Mouse (Mus musculus) c-Kit-positive CD71-positive TER-119-negative erythroid progenitor cells, embryonic 14.5 days (primary cell): ENCODE measurements around the gene Aff3.

Experiments used
- DNase-seq: peaks from one replicate; pipeline ENCODE4 v3.0.0-alpha.2; 2013; ENCODE audit warnings: low read depth

Gene Aff3

GRCm38 (mm10) chr1:38657606-38658005, 7.1 kb downstream of the Aff3 start:
- no peak for DNase-seq

- no peak for DNase-seq
These were observed 9.7 kb downstream of the Aff3 start for GRCm38 (mm10) chr1:38654981-38655540.

GRCm38 (mm10) chr1:38650031-38650430, 14.7 kb downstream of the Aff3 start:
- no peak for DNase-seq

GRCm38 (mm10) chr1:38649174-38649573, 15.6 kb downstream of the Aff3 start:
- no peak for DNase-seq

GRCm38 (mm10) chr1:38642288-38642687, 22.5 kb downstream of the Aff3 start:
- DNase-seq: no peak

- DNase-seq: no peak
These were observed 25.1 kb downstream of the Aff3 start for GRCm38 (mm10) chr1:38639669-38640068.

- DNase-seq: no peak
These were observed 29.2 kb downstream of the Aff3 start for GRCm38 (mm10) chr1:38635596-38635995.

GRCm38 (mm10) chr1:38634081-38634480, 30.7 kb downstream of the Aff3 start:
- no peak for DNase-seq

- no peak for DNase-seq
These were observed 32.1 kb downstream of the Aff3 start for GRCm38 (mm10) chr1:38632461-38633180.

- DNase-seq: no peak
These were observed 33.1 kb downstream of the Aff3 start for GRCm38 (mm10) chr1:38631501-38632279.

- no peak for DNase-seq
These were observed 35.7 kb downstream of the Aff3 start for GRCm38 (mm10) chr1:38628901-38629585.

GRCm38 (mm10) chr1:38628426-38628825, 36.3 kb downstream of the Aff3 start:
- DNase-seq: no peak

GRCm38 (mm10) chr1:38627683-38628361, 36.9 kb downstream of the Aff3 start:
- no peak for DNase-seq

GRCm38 (mm10) chr1:38626739-38627661, 37.8 kb downstream of the Aff3 start:
- DNase-seq: no peak

- no peak for DNase-seq
These were observed 38.4 kb downstream of the Aff3 start for GRCm38 (mm10) chr1:38626388-38626738.

- no peak for DNase-seq
These were observed 42.9 kb downstream of the Aff3 start for GRCm38 (mm10) chr1:38621840-38622239.

- no peak for DNase-seq
These were observed 44.4 kb downstream of the Aff3 start for GRCm38 (mm10) chr1:38620401-38620800.

- DNase-seq: no peak
These were observed 58.0 kb downstream of the Aff3 start for GRCm38 (mm10) chr1:38606741-38607140.

- no peak for DNase-seq
These were observed 59.3 kb downstream of the Aff3 start for GRCm38 (mm10) chr1:38605426-38605825.

GRCm38 (mm10) chr1:38604611-38605010, 60.1 kb downstream of the Aff3 start:
- no peak for DNase-seq
